Mouse (Mus musculus) bone marrow, adult 2 months (tissue): ENCODE measurements around the gene Hist1h4i.

Experiments used
- CTCF ChIP-seq: fragments of 200-500 bp; IDR thresholded peaks from 2 replicates; pipeline ENCODE4 v1.5.1; 2011; ENCODE audit warnings: low read length, control low read depth; ENCODE audit not compliant: control insufficient read depth, insufficient read depth
- POLR2A ChIP-seq: fragments of 200-500 bp; IDR thresholded peaks from 2 replicates; pipeline ENCODE4 v1.6.1; 2011; ENCODE audit warnings: low read depth, mild to moderate bottlenecking, control low read depth, low read length, borderline replicate concordance; ENCODE audit not compliant: control insufficient read depth

- TF ChIP-seq CTCF = no peak
- TF ChIP-seq POLR2A = no peak
Observed at GRCm38 (mm10) chr13:21997201-21997820, 43.9 kb downstream of the Hist1h4i start.
